Mouse (Mus musculus): ENCODE measurements around the gene Pax6. TPM values are rescaled to one million over a fixed set of nuclear protein-coding genes. Genes with fewer than 3 reads are reported as not detected.

The Pax6 gene
- polyA plus RNA-seq, 1 experiment from 2014 or later, result not detected

DNA sequence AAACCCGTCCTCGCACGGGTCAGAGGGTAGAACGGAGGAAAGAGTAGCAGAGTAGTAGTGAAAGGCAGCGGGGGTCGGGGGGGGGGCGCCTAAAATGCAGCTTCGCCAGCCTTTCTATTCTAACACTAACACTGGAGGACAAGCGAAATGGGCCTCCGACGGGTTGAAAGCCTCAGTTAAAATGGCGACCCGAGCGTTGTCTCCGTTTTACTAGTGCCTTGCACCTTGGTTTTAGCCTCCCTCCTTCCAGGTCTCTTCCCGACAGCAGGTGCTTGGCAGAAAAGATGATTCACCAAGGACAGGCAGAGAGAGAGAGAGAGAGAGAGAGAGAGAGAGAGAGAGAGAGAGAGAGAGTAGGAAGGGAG is 3.9 kb downstream of the Pax6 start:
- Histone ChIP-seq H3K27ac (no peak overlapping the region), H3K27me3 (peaks cover 99% of the 10 kb centered on the region), H3K4me3 (replicated peaks) (0 out of 2 replicates have a peak overlapping the region, but pooled peaks have one; percentile 3), H3K4me2 (no peak overlapping the region), H3K4me1 (replicated peaks) (peaks cover 31% of the 10 kb centered on the region), H3K9ac (replicated peaks) (no peak overlapping the region), H3K9me3 (no peaks in the 10 kb centered on the region), H3K36me3 (no peaks in the 10 kb centered on the region)
- WGBS, result 2% methylated on average over 16 of the region's 16 CpGs
- ATAC-seq (ENCODE audit: insufficient number of reproducible peaks, insufficient read depth, low FRiP score, low TSS enrichment, low read depth), result no peak

GRCm38 (mm10) chr2:105673054-105673453 is 4.4 kb downstream of the Pax6 start:
- Histone ChIP-seq H3K9me3 (no peaks in the 10 kb centered on the region), H3K4me1 (replicated peaks) (peaks cover 31% of the 10 kb centered on the region), H3K9ac (replicated peaks) (no peak overlapping the region), H3K27me3 (peaks cover 99% of the 10 kb centered on the region), H3K27ac (no peak overlapping the region), H3K4me3 (replicated peaks) (no peak overlapping the region), H3K36me3 (no peaks in the 10 kb centered on the region), H3K4me2 (no peak overlapping the region)
- no peak for ATAC-seq (ENCODE audit: insufficient number of reproducible peaks, insufficient read depth, low FRiP score, low TSS enrichment, low read depth)
- under 1% methylated on average over 6 of the region's 6 CpGs for WGBS

DNA sequence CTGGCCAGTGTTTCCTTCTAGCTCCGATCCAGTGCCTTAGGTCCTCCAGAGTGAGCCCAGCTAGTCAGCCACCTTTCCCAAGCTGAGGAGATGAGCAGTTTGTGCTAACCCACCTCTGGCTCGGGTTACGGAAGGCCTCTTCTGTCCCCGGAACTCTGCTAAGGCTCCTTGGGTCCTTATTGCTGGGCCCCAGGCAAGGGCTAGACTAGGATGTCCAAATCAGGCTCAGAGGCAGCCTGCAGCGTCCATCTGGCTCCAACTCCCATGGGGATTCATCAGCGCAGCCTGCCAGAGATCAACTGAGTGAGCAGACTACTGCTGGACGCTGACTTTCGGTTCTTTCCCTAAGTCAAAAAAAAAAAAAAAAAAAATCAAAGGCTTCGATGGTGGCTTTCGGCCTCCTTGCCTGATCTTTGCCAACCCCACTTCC is 4.9 kb downstream of the Pax6 start:
- no peak overlapping the region for H3K4me2 ChIP-seq
- no peak overlapping the region for H3K9ac ChIP-seq (replicated peaks)
- under 1% methylated on average over 10 of the region's 10 CpGs for WGBS

GRCm38 (mm10) chr2:105674061-105674874 is 5.6 kb downstream of the Pax6 start:
- peak overlapping the region; percentile 66 for H3K4me2 ChIP-seq
- H3K36me3 ChIP-seq, result no peaks in the 10 kb centered on the region
- no peak overlapping the region for H3K27ac ChIP-seq
- ATAC-seq (ENCODE audit: insufficient number of reproducible peaks, insufficient read depth, low FRiP score, low TSS enrichment, low read depth), result no peak
- H3K4me3 ChIP-seq (replicated peaks), result peak overlapping the region; percentile 31; the same call in 1 of the 2 replicates
- peaks cover 99% of the 10 kb centered on the region for H3K27me3 ChIP-seq
- peaks cover 24% of the 10 kb centered on the region for H3K4me1 ChIP-seq (replicated peaks)
- under 1% methylated on average over 36 of the region's 36 CpGs for WGBS
- no peaks in the 10 kb centered on the region for H3K9me3 ChIP-seq
- H3K9ac ChIP-seq (replicated peaks), result no peak overlapping the region

More for the DNA sequence above, 4.9 kb downstream of the Pax6 start:
- no peaks in the 10 kb centered on the region for H3K36me3 ChIP-seq
- no peak for ATAC-seq (ENCODE audit: insufficient number of reproducible peaks, insufficient read depth, low FRiP score, low TSS enrichment, low read depth)
- no peaks in the 10 kb centered on the region for H3K9me3 ChIP-seq
- no peak overlapping the region for H3K4me3 ChIP-seq (replicated peaks)
- H3K27me3 ChIP-seq, result peaks cover 99% of the 10 kb centered on the region
- H3K4me1 ChIP-seq (replicated peaks), result peaks cover 29% of the 10 kb centered on the region
- H3K27ac ChIP-seq, result no peak overlapping the region

DNA sequence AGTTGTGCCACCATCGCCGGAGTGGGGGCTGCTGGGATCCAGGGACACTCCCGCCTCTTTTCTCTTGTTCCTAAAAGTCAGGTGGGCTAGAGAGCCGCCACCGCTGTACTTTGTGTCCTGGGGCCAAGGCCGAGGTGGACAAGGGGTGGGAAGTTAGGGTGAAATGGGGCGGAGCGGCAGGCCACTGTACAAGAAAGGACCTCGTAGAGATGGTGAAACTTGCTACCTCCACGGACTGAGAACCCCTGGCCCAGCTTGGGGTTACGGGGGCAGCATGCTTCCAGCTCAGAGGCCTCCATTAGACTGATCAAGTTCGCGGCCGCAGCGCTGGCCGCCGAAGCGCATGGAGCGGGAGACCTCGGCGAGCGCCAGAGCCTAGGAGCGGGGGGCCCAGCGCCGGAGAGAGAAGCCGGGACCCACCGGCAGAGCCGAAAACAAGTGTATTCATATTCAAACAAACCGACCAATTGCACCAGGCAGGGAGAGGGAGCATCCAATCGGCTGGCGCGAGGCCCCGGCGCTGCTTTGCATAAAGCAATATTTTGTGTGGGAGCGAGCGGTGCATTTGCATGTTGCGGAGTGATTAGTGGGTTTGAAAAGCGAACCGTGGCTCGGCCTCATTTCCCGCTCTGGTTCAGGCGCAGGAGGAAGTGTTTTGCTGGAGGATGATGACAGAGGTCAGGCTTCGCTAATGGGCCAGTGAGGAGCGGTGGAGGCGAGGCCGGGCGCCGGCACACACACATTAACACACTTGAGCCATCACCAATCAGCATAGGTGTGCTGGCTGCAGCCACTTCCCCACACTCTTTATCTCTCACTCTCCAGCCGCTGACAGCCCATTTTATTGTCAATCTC is 6.4 kb downstream of the Pax6 start:
- ATAC-seq (ENCODE audit: insufficient number of reproducible peaks, insufficient read depth, low FRiP score, low TSS enrichment, low read depth), result peak; percentile 58; the same call in 1 of the 2 replicates
- Histone ChIP-seq H3K27me3 (peaks cover 99% of the 10 kb centered on the region), H3K27ac (no peak overlapping the region), H3K4me2 (peak overlapping the region; percentile 66), H3K4me3 (replicated peaks) (peak overlapping the region; percentile 31), H3K9ac (replicated peaks) (no peak overlapping the region), H3K4me1 (replicated peaks) (peaks cover 27% of the 10 kb centered on the region), H3K36me3 (no peaks in the 10 kb centered on the region), H3K9me3 (no peaks in the 10 kb centered on the region)
- under 1% methylated on average over 49 of the region's 49 CpGs for WGBS

GRCm38 (mm10) chr2:105675730-105676079 is 7.0 kb downstream of the Pax6 start:
- H3K4me1 ChIP-seq (replicated peaks), result peaks cover 33% of the 10 kb centered on the region
- peaks cover 99% of the 10 kb centered on the region for H3K27me3 ChIP-seq
- no peak overlapping the region for H3K9ac ChIP-seq (replicated peaks)
- no peak overlapping the region for H3K27ac ChIP-seq
- WGBS, result 1% methylated on average over 11 of the region's 11 CpGs
- H3K4me3 ChIP-seq (replicated peaks), result peak overlapping the region; percentile 39
- peak overlapping the region; percentile 66 for H3K4me2 ChIP-seq
- no peaks in the 10 kb centered on the region for H3K36me3 ChIP-seq
- ATAC-seq (ENCODE audit: insufficient number of reproducible peaks, insufficient read depth, low FRiP score, low TSS enrichment, low read depth), result no peak
- H3K9me3 ChIP-seq, result no peaks in the 10 kb centered on the region

GRCm38 (mm10) chr2:105676080-105676908 is 7.6 kb downstream of the Pax6 start:
- H3K9ac ChIP-seq (replicated peaks), result peak overlapping the region; percentile 50; the same call in 1 of the 2 replicates
- H3K4me3 ChIP-seq (replicated peaks), result peak overlapping the region; percentile 39
- H3K27ac ChIP-seq, result no peak overlapping the region
- H3K27me3 ChIP-seq, result peaks cover 99% of the 10 kb centered on the region
- peak overlapping the region; percentile 66 for H3K4me2 ChIP-seq
- H3K4me1 ChIP-seq (replicated peaks), result peaks cover 36% of the 10 kb centered on the region
- H3K36me3 ChIP-seq, result no peaks in the 10 kb centered on the region
- ATAC-seq (ENCODE audit: insufficient number of reproducible peaks, insufficient read depth, low FRiP score, low TSS enrichment, low read depth), result no peak
- WGBS, result under 1% methylated on average over 77 of the region's 77 CpGs
- no peaks in the 10 kb centered on the region for H3K9me3 ChIP-seq

DNA sequence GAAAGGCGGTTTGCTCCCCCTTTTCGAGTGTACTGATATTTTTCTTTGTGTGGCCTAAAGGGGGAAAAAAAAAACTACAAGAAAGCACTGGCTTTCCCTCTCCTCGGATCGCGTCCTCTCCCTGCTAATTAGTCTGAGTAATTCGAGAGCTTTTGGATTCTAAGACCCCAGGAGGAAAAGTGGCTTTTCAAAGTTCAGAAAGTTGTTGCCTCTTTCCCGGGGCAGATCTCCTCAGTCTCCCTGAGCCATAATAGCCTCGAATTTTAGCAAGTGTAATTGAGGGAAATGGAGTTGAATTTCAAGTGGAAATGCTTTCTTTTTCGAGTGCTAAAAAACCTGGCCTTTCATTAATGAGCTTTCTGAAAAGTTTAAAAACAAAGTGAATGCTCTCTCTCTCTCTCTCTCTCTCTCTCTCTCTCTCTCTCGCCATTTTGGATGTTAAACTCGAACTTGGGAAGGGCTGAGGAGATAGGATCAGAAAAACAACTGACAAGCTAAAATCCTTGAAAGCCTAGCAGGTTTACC is 8.3 kb downstream of the Pax6 start:
- WGBS, result under 1% methylated on average over 11 of the region's 11 CpGs
- no peak overlapping the region for H3K9ac ChIP-seq (replicated peaks)

DNA sequence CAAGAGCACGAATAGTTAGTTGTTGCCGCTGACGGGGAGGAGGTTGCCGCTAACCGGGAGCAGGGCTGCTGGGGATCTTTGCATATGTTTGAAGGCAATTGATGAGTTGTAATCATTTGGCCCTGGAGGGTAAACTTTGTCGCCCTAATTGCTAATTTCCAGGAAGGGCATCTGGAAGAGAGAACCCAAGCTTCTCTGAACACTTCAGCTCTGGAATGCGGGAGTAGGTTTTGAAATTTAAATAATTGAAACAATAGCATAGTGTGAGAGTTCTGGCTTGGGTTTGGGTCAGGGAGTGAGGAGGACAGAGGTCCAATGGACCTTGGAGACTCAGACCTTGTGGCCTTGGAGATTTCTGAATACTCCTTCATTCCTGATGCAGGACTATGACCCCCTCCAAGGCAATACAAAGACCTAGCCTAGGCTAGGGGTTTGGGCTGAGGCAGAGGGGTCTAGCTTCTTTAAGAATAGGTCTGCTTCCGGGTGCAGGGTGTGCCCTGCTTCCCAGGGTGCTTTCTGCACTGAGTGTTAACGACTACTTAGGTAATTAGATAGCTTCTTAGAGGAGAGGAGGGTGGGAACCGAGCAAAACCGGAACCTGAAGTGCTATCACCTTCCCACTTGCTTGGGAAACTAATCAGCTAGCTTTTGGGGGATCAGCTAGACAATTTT is 8.9 kb downstream of the Pax6 start:
- Histone ChIP-seq H3K9me3 (no peaks in the 10 kb centered on the region), H3K4me1 (replicated peaks) (peaks cover 45% of the 10 kb centered on the region)

More for the DNA sequence above, 8.3 kb downstream of the Pax6 start:
- peak overlapping the region; percentile 66 for H3K4me2 ChIP-seq
- peaks cover 43% of the 10 kb centered on the region for H3K4me1 ChIP-seq (replicated peaks)
- peaks cover 99% of the 10 kb centered on the region for H3K27me3 ChIP-seq
- no peak for ATAC-seq (ENCODE audit: insufficient number of reproducible peaks, insufficient read depth, low FRiP score, low TSS enrichment, low read depth)
- H3K36me3 ChIP-seq, result no peaks in the 10 kb centered on the region
- no peak overlapping the region for H3K27ac ChIP-seq
- peak overlapping the region; percentile 39; the same call in 1 of the 2 replicates for H3K4me3 ChIP-seq (replicated peaks)
- H3K9me3 ChIP-seq, result no peaks in the 10 kb centered on the region

DNA sequence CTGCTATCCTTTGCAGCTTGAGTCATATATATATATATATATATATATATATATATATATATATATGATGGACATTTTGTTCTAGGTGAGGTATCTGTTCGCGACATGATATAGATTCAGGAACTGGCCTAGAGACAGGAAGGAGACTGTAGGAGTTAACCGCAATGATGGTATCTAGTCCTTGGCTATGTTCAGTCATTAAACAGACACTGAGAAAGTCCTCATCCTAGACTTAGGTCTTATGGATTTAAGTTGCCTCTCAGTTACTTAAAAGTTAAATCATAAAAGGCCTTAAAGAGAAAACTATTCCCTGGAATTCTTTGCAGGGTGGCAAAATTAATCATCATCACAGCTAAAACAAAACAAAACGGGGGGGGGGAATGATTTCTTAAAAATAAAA is 9.6 kb downstream of the Pax6 start:
- 7% methylated on average over 4 of the region's 4 CpGs for WGBS
- Histone ChIP-seq H3K9ac (replicated peaks) (no peak overlapping the region), H3K4me1 (replicated peaks) (peaks cover 45% of the 10 kb centered on the region), H3K4me2 (no peak overlapping the region), H3K27me3 (peaks cover 99% of the 10 kb centered on the region), H3K27ac (no peak overlapping the region), H3K4me3 (replicated peaks) (no peak overlapping the region), H3K36me3 (no peaks in the 10 kb centered on the region), H3K9me3 (no peaks in the 10 kb centered on the region)
- no peak for ATAC-seq (ENCODE audit: insufficient number of reproducible peaks, insufficient read depth, low FRiP score, low TSS enrichment, low read depth)

More for the DNA sequence above, 8.9 kb downstream of the Pax6 start:
- 1% methylated on average over 11 of the region's 11 CpGs for WGBS
- peaks cover 99% of the 10 kb centered on the region for H3K27me3 ChIP-seq
- no peak for ATAC-seq (ENCODE audit: insufficient number of reproducible peaks, insufficient read depth, low FRiP score, low TSS enrichment, low read depth)
- no peak overlapping the region for H3K4me3 ChIP-seq (replicated peaks)
- no peak overlapping the region for H3K27ac ChIP-seq
- H3K4me2 ChIP-seq, result no peak overlapping the region
- H3K9ac ChIP-seq (replicated peaks), result no peak overlapping the region
- H3K36me3 ChIP-seq, result no peaks in the 10 kb centered on the region
